Mouse (Mus musculus): ENCODE results near the gene Fbxo40. TPM values are rescaled to one million over a fixed set of nuclear protein-coding genes. Genes with fewer than 3 reads are reported as not detected.

Gene Fbxo40
- total RNA-seq, 2 experiments from 2014 or later = 0.17 TPM; not detected in 1

DNA sequence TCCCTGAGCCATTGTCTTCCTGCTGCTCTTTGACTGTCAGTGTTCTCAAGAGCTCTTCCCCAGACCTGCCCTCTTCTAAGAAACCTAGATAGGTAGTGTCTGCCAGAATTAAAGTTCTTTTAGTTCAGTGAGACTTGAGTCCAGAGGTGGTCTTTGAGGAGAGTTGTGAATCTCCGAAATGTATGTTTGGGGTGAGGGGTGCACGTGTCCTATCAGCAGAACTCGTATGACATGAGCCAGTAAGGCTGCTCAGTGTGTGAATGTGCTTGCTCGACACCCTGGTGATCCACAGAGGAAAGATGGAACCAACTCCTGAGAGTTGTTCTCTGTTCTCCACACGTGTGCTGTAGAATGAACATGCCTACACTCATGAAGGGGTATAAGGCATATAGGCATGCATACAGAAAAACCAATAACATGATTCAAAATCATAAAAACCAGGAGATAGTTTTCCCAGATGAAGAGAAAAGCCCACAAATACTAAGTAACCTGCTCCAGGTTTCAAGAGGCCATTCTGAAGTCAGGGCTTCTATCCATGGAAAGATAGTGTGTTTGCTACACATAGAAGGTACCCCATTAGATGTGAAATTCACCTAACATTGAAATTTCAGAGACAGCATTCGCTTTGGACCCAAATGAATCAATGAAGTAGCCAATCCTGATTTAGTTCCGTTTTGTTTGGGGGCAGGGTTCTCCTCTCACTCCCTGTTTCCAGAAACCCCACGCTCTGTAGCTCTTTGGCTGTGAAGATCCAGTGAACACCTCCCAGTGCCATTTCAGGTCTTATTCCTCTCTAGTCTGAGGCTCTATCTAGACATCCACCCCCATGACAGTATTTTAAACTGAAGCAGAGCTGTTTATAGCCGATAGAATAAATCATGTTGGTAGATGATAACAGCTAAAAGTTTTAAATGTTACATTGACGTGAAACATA, 63.5 kb downstream of the Fbxo40 start:
- no peak for ATAC-seq (replicated peaks; ENCODE audit: low FRiP score, poor library complexity, severe bottlenecking)

DNA sequence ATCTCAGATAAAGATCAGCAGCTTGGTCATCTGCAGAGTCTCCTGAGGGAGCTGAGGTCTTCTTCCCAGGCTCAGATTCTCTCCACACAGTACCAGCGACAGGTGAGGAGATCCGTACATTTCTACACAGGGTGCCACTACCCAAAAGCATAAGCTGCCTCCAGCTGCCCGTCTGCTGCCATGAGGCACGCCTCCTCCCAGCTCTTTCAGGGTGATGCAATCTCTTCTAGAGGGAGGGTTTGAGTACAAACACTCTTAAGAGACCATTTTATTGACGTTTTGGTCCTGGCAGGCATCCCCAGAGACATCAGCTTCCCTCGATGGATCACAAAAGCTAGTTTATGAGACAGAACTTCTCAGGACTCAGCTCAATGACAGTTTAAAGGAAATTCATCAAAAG, 64.5 kb downstream of the Fbxo40 start:
- no peak for ATAC-seq (replicated peaks; ENCODE audit: low FRiP score, poor library complexity, severe bottlenecking)

DNA sequence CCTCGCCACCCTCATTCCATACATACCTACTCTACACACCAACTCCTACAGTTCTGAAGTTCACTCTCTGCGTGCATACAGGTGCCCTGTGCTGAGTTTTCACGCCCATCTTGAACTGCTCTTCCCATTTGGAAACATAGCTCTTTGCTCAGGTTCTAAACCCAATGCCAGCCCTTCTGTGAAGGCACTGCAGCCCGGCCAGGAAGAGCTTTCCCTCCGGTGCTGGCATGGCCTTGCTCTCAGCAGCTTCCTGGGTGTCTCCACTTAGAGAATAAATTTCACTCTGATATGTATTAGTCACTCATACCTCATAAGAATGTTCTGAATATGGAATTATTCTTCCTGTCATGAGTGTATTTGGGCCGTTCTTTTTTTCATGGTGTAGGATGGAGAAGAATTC, 64.9 kb downstream of the Fbxo40 start:
- ATAC-seq (replicated peaks; ENCODE audit: low FRiP score, poor library complexity, severe bottlenecking) = no peak

DNA sequence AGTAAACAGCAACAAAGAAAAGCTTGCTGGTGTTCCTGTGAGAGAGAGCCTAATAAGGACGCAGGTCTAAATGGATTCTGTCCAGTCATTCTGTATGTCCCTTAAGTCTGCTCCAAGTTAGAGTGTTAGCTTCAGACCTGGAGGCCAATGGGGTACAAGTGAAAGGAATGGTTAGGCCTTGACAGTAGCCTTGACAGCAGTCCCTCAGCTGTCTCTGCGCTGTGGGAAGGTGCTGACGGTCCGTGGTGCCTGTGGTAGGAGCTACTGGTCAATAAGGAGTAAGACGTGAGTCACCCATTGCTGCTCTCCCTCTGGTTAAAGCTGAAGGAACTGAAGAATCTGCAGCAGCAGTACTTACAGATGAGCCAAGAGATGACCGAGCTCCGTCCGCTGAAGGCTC, 66.0 kb downstream of the Fbxo40 start:
- no peak for ATAC-seq (replicated peaks; ENCODE audit: low FRiP score, poor library complexity, severe bottlenecking)

DNA sequence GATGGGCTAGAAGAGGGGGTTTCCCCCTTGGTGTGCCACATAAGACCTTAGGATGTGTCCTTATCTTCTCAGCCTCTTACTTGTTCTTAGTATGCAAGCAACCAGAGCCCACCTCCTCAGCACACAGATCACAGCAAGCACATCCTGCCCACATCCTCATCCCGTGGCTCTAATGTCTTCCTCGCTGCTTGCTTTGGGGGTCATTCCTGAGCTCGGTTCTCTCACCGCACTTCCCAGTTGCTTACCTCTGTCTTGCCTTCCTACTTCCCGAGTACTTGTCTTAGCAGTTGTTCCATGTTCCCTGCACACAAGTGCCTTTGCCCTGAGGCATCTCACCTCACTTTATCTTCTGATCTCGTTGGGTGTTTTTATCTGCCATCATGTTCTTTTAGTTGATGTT, 68.3 kb downstream of the Fbxo40 start:
- ATAC-seq (replicated peaks; ENCODE audit: low FRiP score, poor library complexity, severe bottlenecking) = no peak

DNA sequence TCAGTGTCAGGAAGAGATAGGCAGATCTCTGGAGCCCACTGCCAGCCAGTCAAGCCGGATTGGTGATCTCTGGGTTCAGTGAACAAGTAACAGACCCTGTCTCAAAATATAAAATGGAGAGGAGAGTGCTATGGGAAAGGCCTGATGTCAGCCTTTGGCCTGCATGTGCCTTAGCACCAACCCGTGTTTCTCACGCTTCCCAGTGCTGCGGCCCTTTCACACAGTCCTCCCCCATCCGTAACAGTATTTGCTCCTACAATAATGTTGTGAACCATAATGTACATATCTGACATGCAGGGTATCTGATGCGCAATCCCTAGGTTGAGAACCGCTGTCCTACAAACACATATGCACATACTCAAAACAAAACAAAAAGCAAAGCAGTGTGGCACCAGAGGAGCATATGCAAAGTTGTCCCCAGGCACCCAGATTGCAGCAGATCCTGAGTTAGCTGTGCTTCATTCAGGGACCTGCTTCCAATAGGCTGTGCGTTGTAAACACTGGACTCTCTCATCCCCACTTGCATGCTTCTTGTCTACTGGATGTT, 69.1 kb downstream of the Fbxo40 start:
- no peak for ATAC-seq (replicated peaks; ENCODE audit: low FRiP score, poor library complexity, severe bottlenecking)

DNA sequence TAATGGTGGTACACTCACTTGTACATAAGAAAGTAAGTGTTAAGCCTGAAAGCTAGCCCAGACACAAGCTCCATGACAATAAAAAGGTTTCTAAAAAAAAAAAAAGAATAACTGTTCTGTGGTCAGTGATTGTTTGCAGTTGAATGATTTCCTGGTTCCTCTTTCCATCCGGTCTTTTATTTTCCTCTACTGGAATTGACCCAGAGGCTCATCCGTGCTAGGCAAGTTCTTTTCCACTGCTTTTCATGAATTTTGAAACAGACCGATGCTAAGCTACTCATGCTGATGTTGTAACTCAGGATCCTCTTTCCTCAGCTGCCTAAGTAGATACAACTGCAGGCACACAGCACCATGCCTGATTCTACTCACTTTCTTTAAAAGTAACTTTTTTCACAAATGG, 69.9 kb downstream of the Fbxo40 start:
- no peak for ATAC-seq (replicated peaks; ENCODE audit: low FRiP score, poor library complexity, severe bottlenecking)

DNA sequence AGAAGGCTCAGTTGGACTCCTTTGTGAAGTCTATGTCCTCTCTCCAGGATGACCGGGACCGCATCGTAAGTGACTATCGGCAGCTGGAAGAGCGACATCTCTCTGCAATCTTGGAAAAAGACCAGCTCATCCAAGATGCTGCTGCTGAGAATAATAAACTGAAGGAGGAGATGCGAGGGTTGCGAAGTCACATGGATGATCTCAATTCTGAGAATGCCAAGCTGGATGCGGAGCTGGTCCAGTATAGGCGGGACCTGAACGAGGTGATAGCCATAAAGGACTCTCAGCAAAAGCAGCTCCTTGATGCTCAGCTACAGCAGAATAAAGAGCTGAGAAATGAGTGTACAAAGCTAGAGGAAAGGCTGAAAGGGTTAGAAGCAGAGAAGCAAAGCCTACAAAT, 71.8 kb downstream of the Fbxo40 start:
- ATAC-seq (replicated peaks; ENCODE audit: low FRiP score, poor library complexity, severe bottlenecking) = no peak

DNA sequence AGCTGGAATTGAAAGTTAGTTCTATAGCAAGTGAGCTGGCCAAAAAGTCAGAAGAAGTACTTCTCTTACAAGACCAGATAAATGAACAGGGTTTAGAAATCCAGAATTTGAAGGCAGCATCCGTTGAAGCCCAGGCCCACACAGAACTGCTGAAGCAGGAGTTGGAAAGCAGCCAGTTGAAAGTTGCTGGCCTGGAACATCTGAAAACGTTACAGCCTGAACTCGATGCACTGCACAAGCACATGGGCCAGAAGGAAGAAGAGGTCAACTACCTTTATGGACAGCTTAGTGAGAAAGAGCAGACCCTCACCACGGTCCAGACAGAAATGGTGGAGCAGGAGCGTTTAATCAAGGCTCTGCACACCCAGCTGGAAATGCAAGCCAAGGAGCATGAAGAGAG, 76.1 kb downstream of the Fbxo40 start:
- ATAC-seq (replicated peaks; ENCODE audit: low FRiP score, poor library complexity, severe bottlenecking) = no peak

Other genes with a start within 250 kb of the Fbxo40 start
- 112 and 136 TPM in 2 replicates for gene Slc15a2, start 205.5 kb downstream of the Fbxo40 start, total RNA-seq (2015; ENCODE audit: low replicate concordance)
- gene Slc15a2, start 205.5 kb downstream of the Fbxo40 start, total RNA-seq (2017; ENCODE audit: low replicate concordance) = 195 and 265 TPM in 2 replicates
- gene Iqcb1, start 162.1 kb downstream of the Fbxo40 start, total RNA-seq (2015; ENCODE audit: low replicate concordance) = 1.7 TPM in 1 of 2 replicates, not detected in the other
- gene Iqcb1, start 162.1 kb downstream of the Fbxo40 start, total RNA-seq (2017; ENCODE audit: low replicate concordance) = 1.7 and 3.9 TPM in 2 replicates
- not detected in 2 replicates for gene Eaf2, start 115.5 kb downstream of the Fbxo40 start, total RNA-seq (2015; ENCODE audit: low replicate concordance)
- gene Eaf2, start 115.5 kb downstream of the Fbxo40 start, total RNA-seq (2017; ENCODE audit: low replicate concordance) = 1.4 TPM in 1 of 2 replicates, not detected in the other
- gene Golgb1, start 115.3 kb downstream of the Fbxo40 start, total RNA-seq (2015; ENCODE audit: low replicate concordance) = 17.6 and 30.0 TPM in 2 replicates
- gene Golgb1, start 115.3 kb downstream of the Fbxo40 start, total RNA-seq (2017; ENCODE audit: low replicate concordance) = 36.8 and 42.0 TPM in 2 replicates
- 12.5 and 13.2 TPM in 2 replicates for gene Hcls1, start 55.5 kb downstream of the Fbxo40 start, total RNA-seq (2015; ENCODE audit: low replicate concordance)
- gene Hcls1, start 55.5 kb downstream of the Fbxo40 start, total RNA-seq (2017; ENCODE audit: low replicate concordance) = 51.3 and 56.9 TPM in 2 replicates
- gene Polq, start 21.3 kb upstream of the Fbxo40 start, total RNA-seq (2015; ENCODE audit: low replicate concordance) = 10.2 and 12.7 TPM in 2 replicates
- 14.1 and 30.5 TPM in 2 replicates for gene Polq, start 21.3 kb upstream of the Fbxo40 start, total RNA-seq (2017; ENCODE audit: low replicate concordance)